ENCODE assay signal across 16 mouse cellular contexts in genomic region chr12:100053617-100054016, GRCm38 (mm10). TPM values are rescaled to one million over a fixed set of nuclear protein-coding genes. Genes with fewer than 3 reads are reported as not detected.
DNase-seq lines count a peak whose midpoint lies in the region; TF ChIP-seq lines count a peak whose summit lies in the region.
"Had no signal": no experiment of that assay in that cellular context is flagged by ENCODE, and none has a peak within 500 bp of the region (broad histone marks: within the 10 kb centered on the region; RNA-seq: fewer than 3 reads in every experiment).

No protein-coding gene starts in this region.

- TF ChIP-seq CTCF in C2C12 (IDR thresholded peaks at IDR 0.05; ENCODE audit: control insufficient read depth, insufficient read depth, insufficient read length) (no peak), MEL (IDR thresholded peaks at IDR 0.05 in 2 of 3, conservative IDR thresholded peaks at IDR 0.05 in 1 of 3; ENCODE audit: control insufficient read depth in 1 of 3, insufficient read depth in 1 of 3, low read depth in 2 of 3, low read length in 3 of 3, poor library complexity in 1 of 3, severe bottlenecking in 1 of 3) (no peak)

- no peak overlapping the region for H3ac ChIP-seq in C2C12 (ENCODE audit: control insufficient read depth, insufficient read length, low read depth)

- DNase-seq in MEL (ENCODE audit: low read depth, low spot score) = no peak
- DNase-seq in splenic B cell, adult 2 months (ENCODE audit: low read depth, low spot score) = peak; percentile 6
- DNase-seq in retina, embryonic 14.5 days (ENCODE audit: low spot score) = no peak
- no peak for DNase-seq in right cerebral cortex, postnatal 10 days (ENCODE audit: low spot score in 2 of 2)
- DNase-seq: adrenal gland, postnatal 10 days; cerebellum, adult 18-20 months; cerebellum, adult 9-11 months; cerebellum, postnatal 36 days; heart, postnatal 10 days; heart, postnatal 4 days had no signal

- H3K4me3 ChIP-seq in C2C12 (ENCODE audit: insufficient read depth, poor library complexity, severe bottlenecking) = no peak overlapping the region
- H3K4me3 ChIP-seq in MEL (ENCODE audit: control insufficient read depth in 1 of 2, insufficient read depth in 1 of 2, low read depth in 2 of 2, low read length in 2 of 2) = no peak overlapping the region
- H3K4me3 ChIP-seq in macrophage (ENCODE audit: inconsistent target) = no peak overlapping the region
- H3K4me3 ChIP-seq: embryonic facial prominence, embryonic 13.5 days; heart, embryonic 10.5 days; hindbrain, embryonic 12.5 days had no signal

- no peak for TF ChIP-seq RAD21 in MEL (IDR thresholded peaks at IDR 0.05; ENCODE audit: low read depth, low read length)

- 44% methylated on average over 5 of the region's 5 CpGs for WGBS in macrophage (ENCODE audit: missing documents)

- peaks cover 5% of the 10 kb centered on the region for H3K27me3 ChIP-seq in C2C12 (ENCODE audit: control insufficient read depth, insufficient read depth, insufficient read length)
- H3K27me3 ChIP-seq in MEL (ENCODE audit: control insufficient read depth in 1 of 2, insufficient read depth in 2 of 2, low read length in 2 of 2) = no peaks in the 10 kb centered on the region; a peak in 1 of 4 replicates
- no peaks in the 10 kb centered on the region for H3K27me3 ChIP-seq in splenic B cell, adult 2 months (ENCODE audit: control insufficient read depth, insufficient read depth, low read length, poor library complexity, severe bottlenecking)
- H3K27me3 ChIP-seq: embryonic facial prominence, embryonic 13.5 days; hindbrain, embryonic 12.5 days had no signal

- no peaks in the 10 kb centered on the region for H3K79me2 ChIP-seq in C2C12 (ENCODE audit: control insufficient read depth, insufficient read depth)
- no peaks in the 10 kb centered on the region for H3K79me2 ChIP-seq in MEL (ENCODE audit: control insufficient read depth, insufficient read depth, low read length, poor library complexity)
- peaks cover 70% of the 10 kb centered on the region for H3K79me2 ChIP-seq in macrophage (ENCODE audit: inconsistent target)

- no peaks in the 10 kb centered on the region for H3K36me3 ChIP-seq in C2C12 (ENCODE audit: control insufficient read depth, insufficient read depth)
- no peaks in the 10 kb centered on the region for H3K36me3 ChIP-seq in MEL (ENCODE audit: control insufficient read depth in 1 of 2, insufficient read depth in 2 of 2, low read length in 2 of 2)
- no peaks in the 10 kb centered on the region for H3K36me3 ChIP-seq in macrophage (ENCODE audit: inconsistent target)
- no peaks in the 10 kb centered on the region for H3K36me3 ChIP-seq in splenic B cell, adult 2 months (ENCODE audit: control insufficient read depth, insufficient read depth, low read length, poor library complexity, severe bottlenecking)
- H3K36me3 ChIP-seq: embryonic facial prominence, embryonic 13.5 days; G1E; heart, embryonic 10.5 days; hindbrain, embryonic 12.5 days had no signal

- H3K9ac ChIP-seq in MEL (ENCODE audit: control insufficient read depth, low read depth, low read length, poor library complexity, severe bottlenecking) = no peak overlapping the region
- H3K9ac ChIP-seq: embryonic facial prominence, embryonic 13.5 days; hindbrain, embryonic 12.5 days had no signal

- H3K79me3 ChIP-seq in C2C12 (ENCODE audit: low read depth) = no peaks in the 10 kb centered on the region

- TF ChIP-seq POLR2A in MEL (IDR thresholded peaks at IDR 0.05; ENCODE audit: control insufficient read depth in 1 of 2, insufficient read depth in 1 of 2, low read depth in 1 of 2, low read length in 2 of 2, poor library complexity in 1 of 2) = no peak

- no peaks in the 10 kb centered on the region for H3K9me3 ChIP-seq in MEL (replicated peaks; ENCODE audit: insufficient read depth, low read length)
- H3K9me3 ChIP-seq: embryonic facial prominence, embryonic 13.5 days; G1E; heart, embryonic 10.5 days; hindbrain, embryonic 12.5 days had no signal

- H3K4me1 ChIP-seq in MEL (ENCODE audit: control insufficient read depth in 1 of 2, insufficient read depth in 2 of 2, low read length in 2 of 2) = no peaks in the 10 kb centered on the region
- H3K4me1 ChIP-seq: embryonic facial prominence, embryonic 13.5 days; heart, embryonic 10.5 days; hindbrain, embryonic 12.5 days had no signal

- H3K27ac ChIP-seq in MEL (ENCODE audit: control insufficient read depth, low read depth, low read length) (no peak overlapping the region), macrophage (peak overlapping the region; percentile 88)
- H3K27ac ChIP-seq: embryonic facial prominence, embryonic 13.5 days; heart, embryonic 10.5 days; hindbrain, embryonic 12.5 days had no signal

- no peak for TF ChIP-seq EP300 in MEL (IDR thresholded peaks at IDR 0.05; ENCODE audit: low read depth in 1 of 2, low read length in 2 of 2)

TF ChIP-seq in C2C12, 6 proteins besides CTCF, POLR2A, EP300 and RAD21:
- TF ChIP-seq USF1 (IDR thresholded peaks at IDR 0.05; ENCODE audit: low read depth) = peak; percentile 44
- no peak for TF ChIP-seq MYOG (IDR thresholded peaks at IDR 0.05; ENCODE audit: control insufficient read depth, extremely low read depth, insufficient read length)
- TF ChIP-seq MYOD1 (IDR thresholded peaks at IDR 0.05; ENCODE audit: control insufficient read depth, insufficient read length, low read depth) = no peak
- TF ChIP-seq FOSL1 (IDR thresholded peaks at IDR 0.05; ENCODE audit: insufficient read depth, low read length, poor library complexity, severe bottlenecking) = no peak

TF ChIP-seq in MEL, 35 proteins besides CTCF, POLR2A, EP300 and RAD21:
- no peak for TF ChIP-seq ELF1 (IDR thresholded peaks at IDR 0.05; ENCODE audit: low read depth, low read length)
- peak; percentile 34; the same call in 1 of the 2 replicates for TF ChIP-seq USF1 (IDR thresholded peaks at IDR 0.05; ENCODE audit: low read depth, low read length)

RNA-seq across cellular contexts. Expression of gene Psmc1, which starts 56.3 kb away (rescaled TPM):
- 192 TPM for polyA plus RNA-seq in C2C12 (2012; fragmentation: generic; extraction: Trizol)
- total RNA-seq in MEL (2012; rRNA removed) = 322 and 353 TPM in 2 replicates
- polyA plus RNA-seq in MEL (2012; ENCODE audit: insufficient read depth in 1 of 2, insufficient read length in 2 of 2, low read depth in 1 of 2, low replicate concordance in 2 of 2, missing spikeins in 1 of 2) = 100 to 1,000 TPM in 1 of 2 experiments, not detected in 1; 501 TPM
- total RNA-seq in macrophage (2018; cell fraction: chromatin; rRNA removed) = 100 to 1,000 TPM in 4 of 26 experiments, 10 to 100 TPM in 22; 27.7 to 109 (median 77.3) TPM
- 100 to 1,000 TPM; 101 to 187 (median 138) TPM for total RNA-seq in macrophage (2018; cell fraction: cytosol; rRNA removed)
- total RNA-seq in macrophage (2018; cell fraction: nucleus; rRNA removed) = 100 to 1,000 TPM in 4 of 26 experiments, 10 to 100 TPM in 22; 42.1 to 128 (median 84.0) TPM
- polyA plus RNA-seq in macrophage (2018) = 132 to 355 TPM (median 176 TPM) in 3 replicates
